Mouse (Mus musculus): ENCODE results near the gene Gm43951.

Gene Gm43951

GRCm38 (mm10) chr11:72206341-72207203 is at the start of gene Gm43951:
Gene Gm43951 (minus strand): TSS chr11:72206840.
- peak; percentile 43 for DNase-seq (ENCODE audit: low spot score)

- no peak for DNase-seq (ENCODE audit: low spot score)
Observed at GRCm38 (mm10) chr11:72256441-72256840, 49.8 kb upstream of the Gm43951 start.

GRCm38 (mm10) chr11:72255629-72256028 is 49.0 kb upstream of the Gm43951 start:
- no peak for DNase-seq (ENCODE audit: low spot score)

GRCm38 (mm10) chr11:72245196-72245753 is 38.6 kb upstream of the Gm43951 start:
- peak; percentile 39 for DNase-seq (ENCODE audit: low spot score)

- no peak for DNase-seq (ENCODE audit: low spot score)
Observed at GRCm38 (mm10) chr11:72240062-72240860, 33.6 kb upstream of the Gm43951 start.

- DNase-seq (ENCODE audit: low spot score), result no peak
Observed at GRCm38 (mm10) chr11:72234013-72234412, 27.4 kb upstream of the Gm43951 start.

GRCm38 (mm10) chr11:72232991-72233390 is 26.4 kb upstream of the Gm43951 start:
- no peak for DNase-seq (ENCODE audit: low spot score)

- DNase-seq (ENCODE audit: low spot score), result no peak
Observed at GRCm38 (mm10) chr11:72232068-72232467, 25.4 kb upstream of the Gm43951 start.

- DNase-seq (ENCODE audit: low spot score), result no peak
Observed at GRCm38 (mm10) chr11:72228513-72228912, 21.9 kb upstream of the Gm43951 start.

- no peak for DNase-seq (ENCODE audit: low spot score)
Observed at GRCm38 (mm10) chr11:72226901-72227300, 20.3 kb upstream of the Gm43951 start.

GRCm38 (mm10) chr11:72226020-72226791 is 19.6 kb upstream of the Gm43951 start:
- no peak for DNase-seq (ENCODE audit: low spot score)

- DNase-seq (ENCODE audit: low spot score), result peak; percentile 90
Observed at GRCm38 (mm10) chr11:72224865-72225264, 18.2 kb upstream of the Gm43951 start.

GRCm38 (mm10) chr11:72223414-72223813 is 16.8 kb upstream of the Gm43951 start:
- DNase-seq (ENCODE audit: low spot score), result no peak

- DNase-seq (ENCODE audit: low spot score), result peak; percentile 85
Observed at GRCm38 (mm10) chr11:72221278-72221677, 14.6 kb upstream of the Gm43951 start.

- DNase-seq (ENCODE audit: low spot score), result no peak
Observed at GRCm38 (mm10) chr11:72217116-72217515, 10.5 kb upstream of the Gm43951 start.

- DNase-seq (ENCODE audit: low spot score), result peak; percentile 75
Observed at GRCm38 (mm10) chr11:72215410-72215797, 8.8 kb upstream of the Gm43951 start, which contains the start of gene Med31. Gene Med31 (minus strand): TSS chr11:72215592.

- DNase-seq (ENCODE audit: low spot score), result peak; percentile 98
Observed at GRCm38 (mm10) chr11:72214591-72215409, 8.2 kb upstream of the Gm43951 start.

GRCm38 (mm10) chr11:72207834-72208377 is 1.3 kb upstream of the Gm43951 start:
- no peak for DNase-seq (ENCODE audit: low spot score)

GRCm38 (mm10) chr11:72207204-72207833 is 679 bp upstream of the Gm43951 start, which contains the start of the genes 4933427D14Rik and Txndc17:
Gene 4933427D14Rik (minus strand): TSS chr11:72207459.
Gene Txndc17 (plus strand): TSS chr11:72207547.
- peak; percentile 93 for DNase-seq (ENCODE audit: low spot score)

GRCm38 (mm10) chr11:72205256-72205655 is 1.4 kb downstream of the Gm43951 start:
- no peak for DNase-seq (ENCODE audit: low spot score)
